Mouse (Mus musculus) inflammation-experienced regulatory T-cells (primary cell): Measurements from ENCODE around the gene Ehd3. TPM values are rescaled to one million over a fixed set of nuclear protein-coding genes. Genes with fewer than 3 reads are reported as not detected.

Source experiments
- polyA plus RNA-seq, 2 experiments: library from polyadenylated mRNA; unstranded; fragments of 100-300 nt; shearing (Covaris generic); gene quantifications; one replicate each; pipeline ENCODE4 v1.2.1; 2017

The Ehd3 gene
- polyA plus RNA-seq: 100 to 1,000 TPM in 1 of 2 experiments, 10 to 100 TPM in 1; 48.3 to 184 TPM

DNA sequence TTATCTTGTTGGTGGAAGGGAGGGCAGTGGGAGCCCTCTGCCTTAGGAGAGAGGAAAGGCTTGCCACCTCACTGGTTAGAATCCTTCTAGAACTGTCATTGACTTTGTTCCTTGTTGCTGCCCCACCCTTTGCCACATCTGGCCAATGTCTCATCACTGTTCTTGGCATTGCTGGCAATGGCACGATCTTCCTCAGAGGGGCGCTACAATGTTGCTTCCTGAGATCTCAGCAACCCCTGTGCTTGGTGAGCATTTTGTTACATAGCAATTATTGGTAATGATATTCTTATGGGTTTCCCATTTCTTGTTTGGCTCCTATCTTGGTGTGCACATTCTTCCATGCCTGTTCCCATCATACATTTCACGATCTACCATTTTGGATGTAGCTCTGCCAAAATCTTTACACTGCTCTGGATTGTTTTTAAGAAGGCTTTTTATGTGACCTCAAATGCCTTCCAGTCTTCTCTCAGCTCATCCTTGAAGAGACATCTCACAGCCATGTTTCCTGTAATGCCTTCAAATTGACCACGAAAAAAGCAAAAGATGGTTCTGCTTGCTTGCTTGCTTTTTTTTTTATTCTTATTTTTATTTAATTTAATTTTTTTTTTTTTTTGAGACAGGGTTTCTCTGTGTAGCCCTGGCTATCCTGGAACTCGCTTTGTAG is at the start of gene Ehd3:
Gene Ehd3 (plus strand): TSS at position 614 of the 664 bp plus-strand sequence.

Other genes with a start within 250 kb of the Ehd3 start
- 1 to 10 TPM; 1.1 to 7.3 TPM for gene Galnt14, start 93.7 kb upstream of the Ehd3 start, polyA plus RNA-seq
- gene Xdh, start 146.1 kb downstream of the Ehd3 start, polyA plus RNA-seq: 10 to 100 TPM; 14.2 to 24.9 TPM
- gene Srd5a2, start 243.8 kb downstream of the Ehd3 start, polyA plus RNA-seq: not detected